Mouse (Mus musculus) embryonic facial prominence, embryonic 15.5 days (tissue): ENCODE measurements around the gene Hmgn2. TPM values are rescaled to one million over a fixed set of nuclear protein-coding genes. Genes with fewer than 3 reads are reported as not detected.
"Not testable (repeated sequence)": the region's sequence is repeated elsewhere in the genome, so short reads cannot be mapped to it uniquely, and the experiment has no call there.

Experiments
- ATAC-seq: fragments of 200-750 bp; cut with Nextera tagmentation; 2 replicates; pipeline ENCODE4 v1.8.0; 2017; ENCODE audit warnings: low read depth, moderate TSS enrichment; ENCODE audit not compliant: insufficient number of reproducible peaks, low FRiP score, low TSS enrichment
- H3K27ac ChIP-seq: fragments of 300-500 bp; sonication (generic); replicated peaks from 2 replicates; pipeline ENCODE4 v1.5.1; 2015; ENCODE audit warnings: mild to moderate bottlenecking, inconsistent platforms
- H3K27me3 ChIP-seq: fragments of 300-500 bp; sonication (generic); 2 replicates; pipeline ENCODE4 v1.6.1; 2015; ENCODE audit warnings: inconsistent platforms
- H3K36me3 ChIP-seq: fragments of 300-500 bp; sonication (generic); 2 replicates; pipeline ENCODE4 v1.6.1; 2015; ENCODE audit warnings: mild to moderate bottlenecking, inconsistent platforms
- H3K4me1 ChIP-seq: fragments of 300-500 bp; sonication (generic); 2 replicates; pipeline ENCODE4 v1.6.1; 2015; ENCODE audit warnings: inconsistent platforms
- H3K4me2 ChIP-seq: fragments of 300-500 bp; sonication (generic); replicated peaks from 2 replicates; pipeline ENCODE4 v1.6.1; 2015; ENCODE audit warnings: mild to moderate bottlenecking, inconsistent platforms
- H3K4me3 ChIP-seq: fragments of 300-500 bp; sonication (generic); replicated peaks from 2 replicates; pipeline ENCODE4 v1.5.1; 2015; ENCODE audit warnings: mild to moderate bottlenecking, inconsistent platforms
- H3K9ac ChIP-seq: fragments of 300-500 bp; sonication (generic); 2 replicates; pipeline ENCODE4 v1.6.1; 2015; ENCODE audit warnings: inconsistent platforms
- H3K9me3 ChIP-seq: fragments of 300-500 bp; sonication (generic); replicated peaks from 2 replicates; pipeline ENCODE4 v1.6.1; 2016; ENCODE audit warnings: inconsistent platforms
- WGBS: fragments of 180-500 bp; shearing (Covaris S2); methylation state at CpG from one replicate; pipeline ENCODE4 v1.1.7; 2015; 5-methylcytosine and 5-hydroxymethylcytosine counted together
- polyA plus RNA-seq: library from polyadenylated mRNA; unstranded; fragments of >200 nt; fragmentation: Nextera tagmentation; extraction: Ambion mirVana; gene quantifications from 2 replicates; pipeline ENCODE4 v1.2.1, GENCODE M21; 2015

Hmgn2 gene
- polyA plus RNA-seq, 1 experiment from 2014 or later: 1,961 TPM

DNA sequence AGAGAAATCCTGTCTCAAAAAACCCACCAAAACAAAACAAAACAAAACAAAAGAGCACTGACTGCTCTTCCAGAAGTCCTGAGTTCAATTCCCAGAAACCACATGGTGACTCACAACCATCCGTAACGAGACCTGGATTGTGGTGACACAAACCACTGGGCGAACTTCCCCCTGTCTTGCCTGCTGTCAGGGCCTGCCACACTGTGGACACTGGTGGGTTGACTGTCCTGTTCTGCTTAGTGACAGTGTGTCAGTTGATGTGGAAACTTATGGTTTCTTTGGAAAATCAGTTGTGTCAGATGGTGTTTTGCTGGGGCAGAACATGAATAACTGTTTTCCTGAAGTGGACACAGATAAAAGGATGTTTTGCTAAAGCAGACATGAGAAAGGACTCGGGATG is 25.8 kb downstream of the Hmgn2 start:
- Histone ChIP-seq H3K4me3 (no peak overlapping the region), H3K27me3 (no peaks in the 10 kb centered on the region), H3K9ac (no peak overlapping the region), H3K36me3 (no peaks in the 10 kb centered on the region), H3K4me1 (no peaks in the 10 kb centered on the region), H3K27ac (no peak overlapping the region), H3K9me3 (no peaks in the 10 kb centered on the region; the same call in 1 of the 2 replicates), H3K4me2 (no peak overlapping the region)
- WGBS: 92% methylated on average over 4 of the region's 4 CpGs
- ATAC-seq: no peak

DNA sequence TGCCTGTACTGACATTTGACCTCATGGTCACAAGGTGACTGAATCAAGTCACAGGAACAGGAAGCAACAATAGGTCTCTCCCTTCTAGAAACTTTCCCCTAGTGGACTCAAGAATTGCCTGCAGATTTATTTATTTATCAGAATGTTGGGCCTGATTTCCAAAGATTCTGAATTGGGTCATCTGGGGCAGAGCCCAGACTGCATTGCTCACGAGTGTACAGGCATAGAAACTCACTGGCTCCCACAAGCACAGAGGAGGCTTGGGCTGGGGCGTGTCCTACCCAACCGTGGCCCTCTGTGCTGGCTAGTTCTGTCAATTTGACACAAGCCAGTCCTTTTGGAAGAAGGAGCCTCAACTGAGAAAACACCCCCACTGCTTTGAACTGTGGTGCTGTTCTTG is 26.9 kb downstream of the Hmgn2 start:
- Histone ChIP-seq H3K4me3 (no peak overlapping the region), H3K9me3 (no peaks in the 10 kb centered on the region; the same call in 1 of the 2 replicates), H3K36me3 (no peaks in the 10 kb centered on the region), H3K4me1 (no peaks in the 10 kb centered on the region), H3K27ac (no peak overlapping the region), H3K27me3 (no peaks in the 10 kb centered on the region), H3K9ac (no peak overlapping the region), H3K4me2 (no peak overlapping the region)
- no peak for ATAC-seq
- WGBS: 46% methylated on average over 3 of the region's 3 CpGs

DNA sequence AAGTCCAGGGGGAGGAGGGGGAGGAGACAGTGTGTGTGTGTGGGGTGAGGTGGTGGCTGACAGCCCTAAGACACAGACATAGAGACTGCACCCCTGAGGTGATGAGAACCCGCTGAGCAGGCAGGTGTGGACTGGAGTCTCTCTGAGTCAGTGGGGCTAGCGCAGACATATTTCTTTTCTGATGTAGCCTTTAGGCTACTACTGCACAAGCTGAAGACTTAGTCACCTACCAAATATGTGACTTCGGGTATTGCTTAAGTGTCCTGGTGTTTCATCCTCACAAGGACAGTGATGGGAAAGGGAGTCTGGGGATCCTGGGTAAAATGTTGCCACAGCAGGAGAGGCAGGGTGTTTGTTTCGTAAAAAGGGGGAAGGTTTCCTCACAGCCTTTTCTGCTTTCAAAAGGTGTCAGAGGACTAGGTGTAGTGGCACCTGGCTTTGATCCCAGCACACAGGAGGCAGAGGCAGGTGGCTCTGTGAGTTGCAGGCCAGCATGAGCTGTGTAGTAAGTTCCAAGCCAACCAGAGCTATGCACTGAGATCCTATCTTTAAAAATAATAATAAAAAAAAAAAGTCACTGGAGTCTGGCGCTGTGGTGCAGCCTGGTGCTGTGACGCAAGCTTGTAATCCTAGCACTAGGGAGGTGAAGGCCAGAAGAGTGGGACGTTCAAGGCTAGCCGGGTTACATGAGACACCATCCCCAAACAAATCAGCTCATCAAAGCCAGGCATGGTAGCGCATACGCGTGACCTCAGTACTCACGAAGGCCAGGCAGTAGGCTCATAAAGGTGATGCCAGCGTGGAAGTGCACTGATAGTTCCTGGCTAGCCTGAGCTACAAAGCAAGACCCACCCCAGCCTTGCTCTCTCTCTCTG is 27.8 kb downstream of the Hmgn2 start:
- 69% methylated on average over 13 of the region's 13 CpGs for WGBS
- Histone ChIP-seq H3K9ac (no peak overlapping the region), H3K4me1 (no peaks in the 10 kb centered on the region), H3K4me3 (no peak overlapping the region), H3K27me3 (no peaks in the 10 kb centered on the region), H3K36me3 (no peaks in the 10 kb centered on the region), H3K9me3 (no peaks in the 10 kb centered on the region), H3K4me2 (no peak overlapping the region), H3K27ac (no peak overlapping the region)
- no peak for ATAC-seq

DNA sequence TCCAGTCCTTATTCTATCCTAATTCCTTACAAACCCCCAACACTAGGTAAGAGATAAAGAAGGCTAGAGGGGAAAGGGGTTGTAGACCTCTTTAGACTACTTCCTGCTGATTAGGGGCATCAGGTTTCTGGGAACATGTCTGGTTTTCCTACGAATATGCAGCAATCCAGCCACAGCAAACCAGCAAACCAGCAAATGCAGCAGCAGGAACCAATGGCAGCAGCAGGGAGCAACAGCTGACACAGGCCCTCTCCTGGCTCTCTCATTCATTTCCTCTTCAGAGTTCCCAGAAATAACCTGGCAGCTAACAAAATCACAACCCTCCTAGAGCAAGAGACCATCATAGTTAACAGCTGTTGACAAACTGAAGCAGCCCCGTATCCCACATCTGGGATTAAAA is 30.4 kb downstream of the Hmgn2 start:
- no peak overlapping the region for H3K4me3 ChIP-seq
- ATAC-seq: no peak
- H3K4me1 ChIP-seq: no peaks in the 10 kb centered on the region
- H3K27ac ChIP-seq: no peak overlapping the region
- 35% methylated on average over 2 of the region's 2 CpGs for WGBS
- H3K9ac ChIP-seq: no peak overlapping the region
- no peaks in the 10 kb centered on the region for H3K27me3 ChIP-seq
- H3K9me3 ChIP-seq: no peaks in the 10 kb centered on the region
- no peak overlapping the region for H3K4me2 ChIP-seq
- no peaks in the 10 kb centered on the region for H3K36me3 ChIP-seq

DNA sequence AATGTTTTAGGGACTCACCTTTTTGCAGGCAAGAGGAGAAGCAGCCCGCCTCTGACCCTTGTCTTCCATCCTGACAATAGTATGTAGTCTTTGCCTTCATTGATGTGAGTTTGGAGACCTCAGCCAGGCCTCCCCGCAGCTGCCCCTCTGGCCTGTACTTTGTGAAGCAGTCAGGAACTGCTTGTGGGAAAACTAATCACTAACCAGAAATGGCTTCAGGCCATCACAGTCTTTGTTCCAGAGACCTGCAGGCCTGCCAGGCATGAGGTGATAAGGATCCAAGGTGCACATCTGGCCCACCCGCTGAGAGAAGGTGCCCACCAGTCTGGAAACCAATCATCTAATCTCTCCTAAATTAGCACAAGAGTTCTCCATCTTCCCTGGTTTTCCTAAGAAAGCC is 36.7 kb downstream of the Hmgn2 start:
- no peak overlapping the region for H3K4me2 ChIP-seq
- H3K27ac ChIP-seq: no peak overlapping the region
- H3K9ac ChIP-seq: no peak overlapping the region
- H3K4me3 ChIP-seq: no peak overlapping the region
- H3K27me3 ChIP-seq: no peaks in the 10 kb centered on the region
- no peaks in the 10 kb centered on the region for H3K36me3 ChIP-seq
- 80% methylated on average over 3 of the region's 3 CpGs for WGBS
- no peaks in the 10 kb centered on the region for H3K4me1 ChIP-seq
- no peaks in the 10 kb centered on the region for H3K9me3 ChIP-seq
- no peak for ATAC-seq

DNA sequence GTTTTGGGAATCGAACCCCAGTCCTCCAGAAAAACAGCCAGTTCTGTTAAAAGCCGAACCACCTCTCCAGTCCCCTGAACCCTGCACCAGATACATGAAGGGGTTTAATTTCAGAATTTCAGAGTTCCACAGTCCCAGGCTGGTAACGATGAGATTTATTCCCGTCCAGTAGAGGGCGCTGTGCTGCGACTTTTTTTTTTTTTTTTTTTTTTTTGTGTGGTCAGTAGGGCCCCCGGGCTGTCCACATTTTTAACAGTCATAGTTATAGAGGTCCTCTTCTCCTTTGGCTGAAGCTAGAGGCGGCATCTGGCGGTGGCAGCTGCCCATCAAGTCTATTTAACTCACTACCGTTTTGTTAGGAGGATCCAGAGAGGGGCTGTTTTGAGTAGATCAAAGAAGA is 37.1 kb downstream of the Hmgn2 start:
- Histone ChIP-seq H3K4me3 (no peak overlapping the region), H3K36me3 (no peaks in the 10 kb centered on the region), H3K27ac (no peak overlapping the region), H3K9me3 (no peaks in the 10 kb centered on the region), H3K27me3 (no peaks in the 10 kb centered on the region), H3K4me1 (no peaks in the 10 kb centered on the region), H3K4me2 (no peak overlapping the region), H3K9ac (no peak overlapping the region)
- WGBS: 15% methylated on average over 10 of the region's 10 CpGs
- ATAC-seq: no peak

DNA sequence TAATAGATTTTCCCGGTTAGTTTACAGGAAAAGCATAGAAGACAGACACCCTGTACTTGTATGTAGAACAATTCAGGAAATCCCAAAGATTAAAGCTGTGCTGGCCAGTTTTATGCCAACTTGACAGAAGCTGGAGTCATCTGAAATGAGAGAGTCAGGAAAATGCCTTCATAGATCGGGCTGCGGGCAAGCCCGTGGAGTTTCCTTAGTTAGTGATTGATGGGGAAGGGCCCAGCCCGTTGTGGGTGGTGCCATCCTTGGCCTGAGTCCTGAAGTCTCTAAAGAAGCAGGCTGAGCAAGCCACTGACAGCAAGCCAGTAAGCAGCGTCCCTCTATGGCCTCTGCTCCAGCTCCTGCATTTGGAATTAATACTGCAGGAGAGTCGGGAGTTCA is 39.2 kb downstream of the Hmgn2 start:
- Histone ChIP-seq H3K27me3 (no peaks in the 10 kb centered on the region), H3K4me2 (peak overlapping the region; percentile 8; the same call in 1 of the 2 replicates), H3K9ac (no peak overlapping the region), H3K4me1 (no peaks in the 10 kb centered on the region), H3K27ac (no peak overlapping the region), H3K9me3 (no peaks in the 10 kb centered on the region), H3K36me3 (no peaks in the 10 kb centered on the region), H3K4me3 (no peak overlapping the region)
- 24% methylated on average over 7 of the region's 7 CpGs for WGBS
- ATAC-seq: no peak

DNA sequence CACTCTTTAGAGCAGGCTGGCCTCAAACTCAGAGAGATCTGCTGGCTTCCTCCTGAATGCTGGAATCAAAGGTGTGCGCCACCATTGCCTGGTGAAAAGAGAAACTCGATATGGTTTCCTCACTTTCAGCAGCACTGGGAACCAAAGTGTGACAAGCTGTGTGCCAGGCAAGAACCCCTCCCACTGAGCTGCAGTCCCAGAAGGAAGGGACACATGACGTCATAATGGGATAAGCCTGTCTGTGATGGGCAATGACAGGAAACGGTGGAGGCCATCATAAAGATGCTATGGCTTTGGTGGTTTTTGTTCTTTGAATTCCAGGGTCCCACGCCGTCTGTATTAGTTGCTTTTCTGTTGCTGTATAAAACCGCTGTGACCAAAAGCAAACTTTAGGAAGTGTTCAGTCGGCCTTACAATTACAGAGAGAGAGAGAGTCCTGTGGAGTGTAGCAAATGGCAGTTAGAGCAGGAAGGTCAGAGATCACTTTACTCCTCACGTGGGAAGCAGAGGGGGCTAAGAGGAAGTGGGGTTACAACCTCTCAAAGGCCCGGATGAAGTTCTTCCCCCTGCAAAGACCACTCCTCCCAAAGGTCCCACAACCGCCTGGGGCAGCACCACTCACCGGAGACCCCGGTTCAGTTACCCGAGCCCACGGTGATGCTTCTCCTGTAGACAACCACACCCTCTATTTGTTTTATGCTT is 39.7 kb downstream of the Hmgn2 start:
- Histone ChIP-seq H3K9me3 (no peaks in the 10 kb centered on the region), H3K4me3 (no peak overlapping the region), H3K4me1 (no peaks in the 10 kb centered on the region), H3K27me3 (no peaks in the 10 kb centered on the region), H3K4me2 (peak overlapping the region; percentile 8; the same call in 1 of the 2 replicates), H3K9ac (no peak overlapping the region), H3K27ac (no peak overlapping the region), H3K36me3 (no peaks in the 10 kb centered on the region)
- ATAC-seq: no peak; the same call in 1 of the 2 replicates
- WGBS: 32% methylated on average over 15 of the region's 15 CpGs

DNA sequence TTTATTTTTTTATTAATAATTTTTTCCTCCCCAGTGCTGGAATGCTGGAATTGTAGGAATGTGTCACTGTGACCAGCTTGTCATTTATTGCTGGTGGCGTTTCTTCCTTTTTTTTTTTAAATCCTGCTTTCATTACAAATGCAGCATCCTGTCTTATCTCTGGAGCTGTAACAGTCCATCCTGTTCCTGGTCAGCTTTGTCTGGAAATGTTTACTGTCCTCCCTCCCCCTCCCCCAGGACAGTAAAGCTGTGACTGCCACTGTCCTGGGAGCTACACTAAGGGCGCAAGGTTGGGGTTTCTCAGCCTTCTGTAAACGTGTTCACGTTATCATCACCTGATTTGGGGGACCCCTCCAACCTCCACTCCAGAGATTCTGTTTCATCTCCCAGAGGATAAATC is 43.2 kb downstream of the Hmgn2 start:
- Histone ChIP-seq H3K27me3 (no peaks in the 10 kb centered on the region), H3K9ac (no peak overlapping the region), H3K9me3 (no peaks in the 10 kb centered on the region), H3K27ac (no peak overlapping the region), H3K4me2 (no peak overlapping the region), H3K4me3 (no peak overlapping the region), H3K36me3 (no peaks in the 10 kb centered on the region), H3K4me1 (no peaks in the 10 kb centered on the region)
- no peak for ATAC-seq
- WGBS: 71% methylated on average over 4 of the region's 4 CpGs

DNA sequence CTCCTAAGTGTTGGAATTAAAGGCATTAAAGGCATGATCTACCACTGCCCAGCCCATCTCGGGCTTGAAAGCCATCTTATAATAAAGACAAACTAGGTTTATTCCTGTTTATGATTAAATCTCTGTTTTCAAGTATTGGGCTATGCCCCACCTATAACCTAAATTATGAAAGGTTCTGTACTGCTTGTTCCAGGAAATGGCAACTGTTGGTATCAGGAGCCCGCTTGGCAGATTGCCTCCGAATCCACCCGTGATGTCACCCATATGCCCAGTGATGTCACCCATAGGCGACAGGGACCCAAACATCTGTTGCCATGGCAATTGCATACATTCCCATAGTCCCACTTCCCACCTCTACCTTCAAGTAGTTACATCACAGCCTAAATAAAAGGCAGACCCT is 44.7 kb downstream of the Hmgn2 start:
- no peak overlapping the region for H3K4me3 ChIP-seq
- no peaks in the 10 kb centered on the region for H3K9me3 ChIP-seq
- no peak overlapping the region for H3K4me2 ChIP-seq
- no peaks in the 10 kb centered on the region for H3K36me3 ChIP-seq
- no peak for ATAC-seq
- no peaks in the 10 kb centered on the region for H3K4me1 ChIP-seq
- no peak overlapping the region for H3K9ac ChIP-seq
- H3K27me3 ChIP-seq: no peaks in the 10 kb centered on the region
- 93% methylated on average over 5 of the region's 5 CpGs for WGBS
- H3K27ac ChIP-seq: no peak overlapping the region

DNA sequence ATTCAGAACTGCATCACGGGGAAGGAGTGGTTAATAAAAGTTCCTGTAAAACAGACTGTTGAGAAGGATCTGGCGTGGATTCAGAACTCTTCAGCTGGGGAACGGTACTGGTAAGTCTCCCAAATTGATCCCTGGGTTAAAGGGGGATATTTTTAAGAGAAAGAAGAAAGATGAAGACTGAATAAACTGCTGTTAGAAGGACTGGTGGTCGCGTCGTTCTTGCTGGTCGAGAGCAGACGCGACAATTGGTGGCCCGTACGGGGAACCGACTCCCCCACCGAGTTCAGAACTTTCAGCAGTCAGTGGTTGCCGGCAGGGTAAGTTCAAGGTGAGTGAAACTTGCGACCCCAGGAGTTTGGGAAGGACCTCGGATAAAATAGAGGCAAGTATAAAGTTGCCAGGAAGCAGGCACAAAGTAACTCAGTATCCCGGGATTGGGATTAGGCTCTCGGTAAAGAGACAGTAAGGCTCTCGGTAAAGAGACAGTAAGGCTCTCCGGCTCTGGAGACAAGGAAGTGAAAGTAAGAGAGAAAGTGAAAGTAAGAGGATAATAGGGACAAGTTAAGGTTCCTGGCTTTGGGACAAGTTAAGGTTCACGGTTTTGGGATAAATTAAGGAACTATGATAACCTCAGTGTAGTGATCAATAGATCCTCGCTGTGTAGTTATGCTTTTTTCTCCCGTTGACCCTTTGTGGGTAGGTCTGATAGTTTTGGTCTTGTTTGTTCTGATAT is 50.2 kb downstream of the Hmgn2 start:
- H3K9me3 ChIP-seq, H3K36me3 ChIP-seq, H3K4me2 ChIP-seq, H3K27me3 ChIP-seq, H3K4me1 ChIP-seq, H3K27ac ChIP-seq, ATAC-seq, H3K9ac ChIP-seq, H3K4me3 ChIP-seq: not testable (repeated sequence)
- 86% methylated on average over 23 of the region's 23 CpGs for WGBS
